Mouse (Mus musculus) liver, embryonic 14.5 days (tissue): ENCODE results near the gene Mapkapk3. TPM values are rescaled to one million over a fixed set of nuclear protein-coding genes. Genes with fewer than 3 reads are reported as not detected.

ENCODE experiments used
- ATAC-seq: fragments of 200-750 bp; cut with Nextera tagmentation; 2 replicates; pipeline ENCODE4 v1.8.0; 2017; ENCODE audit warnings: moderate number of reproducible peaks, mild to moderate bottlenecking, moderate library complexity; ENCODE audit not compliant: insufficient read depth
- DNase-seq, 3 experiments: peaks; one replicate each; pipeline ENCODE4 v3.0.0-alpha.2; 2012 to 2013; ENCODE audit warnings: low read depth in 3 of 3, low spot score in 3 of 3
- H3K27ac ChIP-seq: fragments of 300-500 bp; sonication (generic); 2 replicates; pipeline ENCODE4 v1.5.1; 2014; ENCODE audit warnings: moderate library complexity, mild to moderate bottlenecking, control low read depth, inconsistent platforms
- H3K27me3 ChIP-seq: fragments of 300-500 bp; sonication (generic); 2 replicates; pipeline ENCODE4 v1.6.1; 2014; ENCODE audit warnings: mild to moderate bottlenecking, low read length, moderate library complexity; ENCODE audit not compliant: control insufficient read depth, insufficient read depth
- H3K36me3 ChIP-seq: fragments of 300-500 bp; sonication (generic); replicated peaks from 2 replicates; pipeline ENCODE4 v1.6.1; 2014; ENCODE audit warnings: low read depth; ENCODE audit not compliant: control insufficient read depth, insufficient read depth
- H3K4me1 ChIP-seq, 2 experiments: fragments of 200-500 bp in 1 of 2; fragments of 300-500 bp in 1 of 2; sonication (generic) in 1 of 2; replicated peaks; 2 replicates each; pipeline ENCODE4 v1.6.1; 2012 to 2014; ENCODE audit warnings: antibody characterized with exemption in 1 of 2, inconsistent platforms in 1 of 2, low read length in 1 of 2; ENCODE audit not compliant: control insufficient read depth in 2 of 2, insufficient read depth in 2 of 2
- H3K4me2 ChIP-seq: fragments of 300-500 bp; sonication (generic); 2 replicates; pipeline ENCODE4 v1.6.1; 2014; ENCODE audit warnings: low read depth, mild to moderate bottlenecking, control low read depth, moderate library complexity
- H3K4me3 ChIP-seq, 2 experiments: fragments of 200-500 bp in 1 of 2; fragments of 300-500 bp in 1 of 2; sonication (generic) in 1 of 2; 2 replicates each; pipeline ENCODE4 v1.5.1; 2012 to 2014; ENCODE audit warnings: low read depth in 2 of 2, low read length in 2 of 2, mild to moderate bottlenecking in 2 of 2, control low read depth in 1 of 2, inconsistent platforms in 1 of 2, moderate library complexity in 1 of 2; ENCODE audit not compliant: insufficient read depth in 1 of 2
- H3K9ac ChIP-seq: fragments of 300-500 bp; sonication (generic); replicated peaks from 2 replicates; pipeline ENCODE4 v1.6.1; 2014; ENCODE audit warnings: mild to moderate bottlenecking, control low read depth, moderate library complexity
- H3K9me3 ChIP-seq: fragments of 300-500 bp; sonication (generic); 2 replicates; pipeline ENCODE4 v1.6.1; 2016; ENCODE audit warnings: low read length, mixed read lengths; ENCODE audit not compliant: control insufficient read depth
- CTCF ChIP-seq: IDR thresholded peaks from 2 replicates; pipeline ENCODE4 v1.5.1; 2016; ENCODE audit warnings: antibody characterized with exemption, low read depth, control low read depth
- EP300 ChIP-seq: IDR thresholded peaks from 2 replicates; pipeline ENCODE4 v1.6.1; 2016; ENCODE audit warnings: antibody characterized with exemption, low read depth
- WGBS: fragments of 180-500 bp; shearing (Covaris S2); extraction: QIAGEN DNeasy Blood & Tissue Kit; methylation state at CpG from one replicate; pipeline ENCODE4 v1.1.7; 2014; ENCODE audit not compliant: insufficient replicate concordance; 5-methylcytosine and 5-hydroxymethylcytosine counted together
- polyA plus RNA-seq, 2 experiments: library from polyadenylated mRNA; depleted of rRNA in 1 of 2; stranded (reverse) in 1 of 2; unstranded in 1 of 2; fragments of >200 nt; fragmentation: Nextera tagmentation in 1 of 2; extraction: Ambion mirVana in 1 of 2; gene quantifications; 2 replicates each; pipeline versions ENCODE4 v1.2.1 to v1.2.3; 2012 to 2014

Gene Mapkapk3
- polyA plus RNA-seq, 2 experiments = 6.2 to 8.0 TPM

DNA sequence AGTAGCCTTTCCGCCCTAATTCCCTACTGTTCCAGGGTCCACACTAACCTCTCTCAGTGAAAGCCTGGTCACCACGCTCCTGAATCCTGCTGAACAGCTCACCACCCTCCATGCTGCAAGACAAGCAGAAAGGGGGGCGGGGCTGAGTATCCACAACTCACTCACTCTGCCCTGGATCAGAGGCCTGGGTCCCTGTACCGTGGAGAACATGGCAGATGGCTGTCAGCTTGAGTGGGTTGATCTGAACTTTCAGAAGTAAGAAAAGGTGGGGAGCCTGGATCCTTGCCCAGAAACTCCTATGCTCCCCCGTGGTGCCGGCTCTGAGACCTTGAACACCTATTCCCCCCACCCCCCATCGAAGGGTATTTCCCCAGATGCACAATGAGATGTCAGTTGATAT, 27.3 kb downstream of the Mapkapk3 start:
- Histone ChIP-seq H3K4me2 (no peak overlapping the region), H3K27me3 (no peaks in the 10 kb centered on the region), H3K9ac (no peak overlapping the region), H3K9me3 (no peaks in the 10 kb centered on the region), H3K27ac (no peak overlapping the region), H3K36me3 (no peaks in the 10 kb centered on the region), H3K4me3 (no peak overlapping the region), H3K4me1 (no peaks in the 10 kb centered on the region)
- WGBS = 74% methylated on average over 7 of the region's 7 CpGs
- DNase-seq (no peak), ATAC-seq (no peak)
- no peak for TF ChIP-seq EP300
- no peak for TF ChIP-seq CTCF

DNA sequence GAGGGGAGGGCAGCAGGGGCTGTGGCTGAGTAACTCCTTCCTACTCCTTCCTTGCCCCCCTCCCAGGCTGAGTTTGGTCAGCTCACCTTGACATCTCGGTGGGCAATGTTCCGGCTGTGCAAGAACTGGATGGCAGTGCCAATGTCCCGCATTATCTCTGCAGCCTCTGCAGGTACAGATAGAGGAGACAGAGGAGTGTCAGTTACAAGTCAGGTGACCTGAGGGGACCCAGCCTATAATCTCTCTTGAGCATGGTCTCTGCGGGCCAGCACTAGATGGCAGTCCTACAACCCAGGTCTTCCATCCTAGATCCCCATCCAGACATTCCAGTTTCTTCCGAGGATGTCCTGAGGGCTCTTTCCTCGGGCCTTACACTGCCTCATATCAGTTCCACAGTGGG, 27.9 kb downstream of the Mapkapk3 start:
- H3K4me3 ChIP-seq = no peak overlapping the region
- H3K4me2 ChIP-seq = no peak overlapping the region
- TF ChIP-seq CTCF (no peak), EP300 (no peak)
- ATAC-seq = no peak
- H3K9me3 ChIP-seq = no peaks in the 10 kb centered on the region
- no peaks in the 10 kb centered on the region for H3K36me3 ChIP-seq
- no peak overlapping the region for H3K9ac ChIP-seq
- 61% methylated on average over 6 of the region's 6 CpGs for WGBS
- no peak for DNase-seq
- no peak overlapping the region for H3K27ac ChIP-seq
- H3K27me3 ChIP-seq = no peaks in the 10 kb centered on the region
- H3K4me1 ChIP-seq = no peaks in the 10 kb centered on the region

DNA sequence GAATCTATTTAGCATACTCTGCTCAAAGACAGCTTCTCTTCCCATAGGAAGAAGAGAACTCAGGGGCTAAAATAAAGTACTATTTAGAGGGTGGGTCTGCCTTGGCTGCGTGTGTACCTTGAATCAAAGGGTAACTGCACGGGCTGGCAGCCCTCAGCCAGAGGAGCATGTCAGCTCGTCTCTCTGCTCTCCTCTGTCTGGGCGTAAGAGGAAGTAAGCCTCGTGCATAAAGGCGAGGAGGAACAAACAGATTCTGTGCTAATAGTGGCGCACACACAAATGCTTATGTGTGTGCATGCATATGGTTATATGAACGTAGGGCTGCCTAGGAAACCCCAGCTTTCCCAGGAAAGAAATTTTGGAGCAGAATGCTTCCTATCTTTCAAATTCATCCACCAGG, 28.8 kb downstream of the Mapkapk3 start:
- Histone ChIP-seq H3K4me3 (no peak overlapping the region), H3K4me2 (no peak overlapping the region), H3K27me3 (no peaks in the 10 kb centered on the region), H3K4me1 (no peaks in the 10 kb centered on the region), H3K27ac (no peak overlapping the region), H3K9ac (no peak overlapping the region), H3K9me3 (no peaks in the 10 kb centered on the region), H3K36me3 (no peaks in the 10 kb centered on the region)
- no peak for DNase-seq
- 27% methylated on average over 8 of the region's 8 CpGs for WGBS
- TF ChIP-seq EP300 = no peak
- no peak for TF ChIP-seq CTCF
- no peak for ATAC-seq

DNA sequence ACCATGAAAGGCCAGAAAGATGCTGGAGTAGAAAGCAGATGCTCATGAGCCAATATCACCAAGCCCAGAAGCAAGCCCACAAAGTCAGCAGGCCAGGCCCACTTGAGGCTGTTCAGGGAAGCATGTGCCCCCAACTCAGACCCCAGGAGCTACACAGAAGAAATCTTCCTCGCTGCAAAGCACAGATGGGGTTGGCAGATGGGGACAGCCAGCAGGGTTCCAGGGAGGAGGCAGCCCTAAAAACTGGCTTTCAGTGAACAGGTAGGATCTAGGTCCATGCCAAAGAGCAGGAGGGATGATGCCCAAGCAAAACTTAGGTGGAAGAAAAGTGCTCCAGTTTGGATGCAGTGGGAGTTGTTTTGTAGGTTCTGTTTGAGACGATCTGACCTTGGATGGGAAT, 29.2 kb downstream of the Mapkapk3 start:
- WGBS = 57% methylated on average over 2 of the region's 2 CpGs
- no peak for ATAC-seq

DNA sequence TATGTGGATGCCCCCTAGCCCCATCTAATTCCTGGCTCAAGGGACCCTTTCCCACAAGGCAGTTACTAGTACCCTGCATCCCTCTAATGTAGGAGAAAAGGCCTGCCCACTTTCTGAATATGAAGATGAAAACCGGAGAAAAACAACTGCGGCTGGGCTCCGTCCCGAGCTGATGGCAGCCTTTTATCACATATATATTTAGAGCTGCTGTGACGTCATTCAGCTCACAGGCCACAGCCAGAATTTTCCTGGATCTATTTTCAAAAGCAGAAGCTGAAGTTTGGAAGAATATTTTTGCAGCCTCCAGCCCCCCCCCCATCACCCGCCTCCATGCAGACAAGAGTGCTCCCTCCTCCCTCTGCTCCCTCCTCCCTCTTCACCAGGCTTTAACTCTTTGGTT, 30.1 kb downstream of the Mapkapk3 start:
- WGBS = 75% methylated on average over 6 of the region's 6 CpGs
- Histone ChIP-seq H3K9me3 (no peaks in the 10 kb centered on the region), H3K27me3 (no peaks in the 10 kb centered on the region), H3K4me3 (no peak overlapping the region), H3K4me1 (no peaks in the 10 kb centered on the region), H3K36me3 (no peaks in the 10 kb centered on the region), H3K4me2 (no peak overlapping the region), H3K27ac (no peak overlapping the region), H3K9ac (no peak overlapping the region)
- no peak for ATAC-seq
- no peak for DNase-seq
- TF ChIP-seq EP300 (no peak), CTCF (no peak)

More for the DNA sequence above, 29.2 kb downstream of the Mapkapk3 start:
- no peaks in the 10 kb centered on the region for H3K9me3 ChIP-seq
- H3K4me3 ChIP-seq = no peak overlapping the region
- H3K36me3 ChIP-seq = no peaks in the 10 kb centered on the region
- no peak overlapping the region for H3K4me2 ChIP-seq
- no peaks in the 10 kb centered on the region for H3K27me3 ChIP-seq
- H3K27ac ChIP-seq = no peak overlapping the region
- H3K4me1 ChIP-seq = no peaks in the 10 kb centered on the region
- no peak for DNase-seq
- no peak overlapping the region for H3K9ac ChIP-seq
- TF ChIP-seq EP300 (no peak), CTCF (no peak)

DNA sequence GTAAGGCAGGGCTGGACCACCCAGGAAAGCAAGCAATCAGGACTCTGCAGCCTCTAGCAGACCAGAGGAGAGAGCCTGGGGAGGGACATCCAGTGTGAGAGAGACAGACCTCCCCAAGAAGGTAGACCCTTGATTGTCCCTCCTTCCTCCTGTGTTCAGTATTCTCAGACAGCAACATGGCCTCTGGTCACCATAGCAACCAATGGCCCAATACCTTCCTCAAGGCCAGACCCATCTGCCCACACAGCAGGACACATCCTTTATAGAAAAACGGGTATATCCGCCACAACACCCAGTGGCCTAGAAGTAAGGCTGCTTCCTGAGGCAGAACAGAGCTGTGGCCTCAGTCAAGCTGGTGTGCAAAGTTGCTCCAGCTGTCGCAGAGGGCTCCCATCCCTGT, 34.1 kb downstream of the Mapkapk3 start:
- DNase-seq = no peak
- Histone ChIP-seq H3K4me1 (no peaks in the 10 kb centered on the region), H3K9me3 (no peaks in the 10 kb centered on the region), H3K4me3 (no peak overlapping the region), H3K27me3 (no peaks in the 10 kb centered on the region), H3K36me3 (no peaks in the 10 kb centered on the region), H3K9ac (no peak overlapping the region), H3K4me2 (no peak overlapping the region), H3K27ac (no peak overlapping the region)
- no peak for ATAC-seq
- TF ChIP-seq EP300 = no peak
- TF ChIP-seq CTCF = no peak
- 64% methylated on average over 3 of the region's 3 CpGs for WGBS
